Mouse (Mus musculus) neutrophil, adult 5-6 weeks (primary cell): ENCODE results near the gene Hpd. TPM values are rescaled to one million over a fixed set of nuclear protein-coding genes. Genes with fewer than 3 reads are reported as not detected.

ENCODE experiments used
- ATAC-seq: fragments of 151-379, 151-347 bp; 2 replicates; pipeline ENCODE4 v1.8.0; 2017; ENCODE audit warnings: mild to moderate bottlenecking, moderate TSS enrichment; ENCODE audit not compliant: insufficient number of reproducible peaks, poor library complexity, low FRiP score, severe bottlenecking; ENCODE audit errors: extremely low read depth
- total RNA-seq: library from RNA; stranded (forward); fragments of 200-1000 nt; gene quantifications from 2 replicates; pipeline ENCODE4 v1.2.3, GENCODE M21; 2017

Hpd gene
- total RNA-seq, 1 experiment from 2014 or later: not detected

DNA sequence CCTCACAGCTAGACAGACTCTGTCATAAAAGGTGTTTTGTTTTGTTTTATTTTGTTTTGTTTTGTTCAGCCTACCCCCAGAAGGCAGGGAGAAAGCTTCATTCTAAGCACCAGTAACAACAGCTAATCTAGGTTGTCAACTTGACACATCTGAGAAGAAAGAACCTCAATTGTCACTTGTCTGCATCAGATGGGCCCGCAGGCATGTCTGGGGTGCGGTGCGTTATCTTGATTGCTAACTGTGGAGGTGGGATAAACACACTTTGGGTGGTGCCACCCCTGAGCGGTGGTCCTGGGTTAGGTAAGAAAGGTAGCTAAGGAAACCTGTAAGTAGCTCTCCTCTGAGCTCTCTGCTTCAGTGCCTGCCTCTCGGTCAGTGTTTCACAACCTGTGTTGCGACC, 55.5 kb downstream of the Hpd start:
- no peak for ATAC-seq

DNA sequence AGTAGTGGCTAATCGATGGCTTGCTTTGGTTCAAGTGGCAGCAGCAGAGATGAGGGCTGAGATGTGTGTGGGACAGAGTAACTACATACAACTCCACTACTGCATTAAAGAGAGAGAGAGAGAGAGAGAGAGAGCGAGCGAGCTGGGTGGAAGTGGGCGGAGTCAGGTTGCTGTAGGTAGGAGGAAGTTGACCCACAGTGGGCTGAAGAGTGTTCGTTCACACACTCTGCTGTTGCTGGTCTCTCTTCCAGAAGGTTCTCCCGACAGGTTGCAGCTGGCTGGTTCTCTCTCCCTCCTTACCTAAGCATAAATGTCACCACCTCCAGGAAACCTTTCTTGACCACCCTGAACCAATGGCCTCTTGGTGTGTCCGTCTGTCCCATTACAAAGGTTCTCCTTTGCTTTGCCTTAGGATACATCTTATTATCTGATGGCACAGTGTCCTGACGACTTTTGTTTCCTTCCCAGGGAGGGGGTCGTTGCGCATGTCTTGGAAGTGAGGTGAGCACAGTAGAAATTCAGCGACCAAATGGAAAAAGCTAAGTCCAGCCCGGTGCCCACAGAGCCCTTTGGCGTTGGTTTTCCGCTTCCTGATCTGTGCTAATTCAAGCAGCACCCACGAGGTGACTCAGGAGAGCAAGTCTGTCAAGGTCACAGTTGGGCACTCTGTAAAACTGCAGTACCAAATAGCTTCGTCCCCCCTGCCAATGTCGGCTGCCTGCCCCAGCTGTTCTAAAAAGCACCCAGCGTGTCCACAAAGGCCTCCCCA, 56.7 kb downstream of the Hpd start:
- ATAC-seq: peak; percentile 59

DNA sequence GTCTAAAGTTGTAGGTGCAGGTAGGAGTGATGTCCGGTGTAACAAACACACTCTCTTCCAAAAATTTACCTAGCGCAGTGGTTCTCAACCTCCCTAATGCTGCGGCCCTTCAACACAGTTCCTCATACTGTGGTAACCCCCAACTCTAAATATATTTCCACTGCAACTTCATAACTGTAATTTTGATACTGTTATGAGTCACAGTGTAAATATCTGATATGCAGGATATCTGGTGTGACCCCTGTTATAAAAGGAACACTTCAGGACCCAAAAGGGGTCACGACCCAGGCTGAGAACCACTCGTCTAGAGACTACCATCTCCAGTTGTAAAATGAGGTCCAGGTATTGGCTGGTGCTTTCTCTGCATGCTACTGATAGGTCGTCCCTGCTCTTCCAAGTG, 57.4 kb downstream of the Hpd start:
- ATAC-seq: no peak

DNA sequence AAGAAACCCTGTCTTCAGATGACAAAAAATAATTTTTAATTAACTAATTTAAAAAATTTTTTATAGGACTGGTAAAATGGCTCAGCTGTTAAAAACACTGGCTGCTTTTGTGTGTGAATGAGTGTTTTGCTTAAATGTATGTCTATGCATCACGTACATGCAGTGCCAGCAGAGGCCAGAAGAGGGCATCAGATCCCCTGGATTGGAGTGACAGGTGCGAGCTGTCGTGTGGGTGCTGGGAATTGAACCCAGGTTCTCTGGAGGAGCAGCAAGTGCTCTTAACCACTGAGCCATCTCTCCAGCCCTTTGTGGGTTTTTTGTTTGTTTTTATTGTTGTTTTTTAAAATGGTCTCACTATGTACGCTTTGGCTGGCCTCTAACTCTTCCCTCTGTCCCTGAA, 60.3 kb downstream of the Hpd start:
- no peak for ATAC-seq

Other genes with a start within 250 kb of the Hpd start
- gene Kdm2b, start 192.9 kb downstream of the Hpd start, total RNA-seq: 24.3 and 27.4 TPM in 2 replicates
- gene Orai1, start 167.7 kb downstream of the Hpd start, total RNA-seq: 36.6 and 38.4 TPM in 2 replicates
- gene Morn3, start 135.7 kb downstream of the Hpd start, total RNA-seq: not detected in 2 replicates
- gene Tmem120b, start 114.3 kb downstream of the Hpd start, total RNA-seq: 1.8 and 2.0 TPM in 2 replicates
- 32.0 TPM in 2 replicates for gene Rhof, start 50.0 kb downstream of the Hpd start, total RNA-seq
- 18.6 and 23.1 TPM in 2 replicates for gene Setd1b, start 40.5 kb downstream of the Hpd start, total RNA-seq
- 14.1 and 18.6 TPM in 2 replicates for gene Psmd9, start 13.3 kb downstream of the Hpd start, total RNA-seq
- 1.0 and 2.1 TPM in 2 replicates for gene Wdr66, start 69.4 kb upstream of the Hpd start, total RNA-seq
- 26.6 and 28.3 TPM in 2 replicates for gene Bcl7a, start 161.1 kb upstream of the Hpd start, total RNA-seq
- gene Mlxip, start 212.1 kb upstream of the Hpd start, total RNA-seq: 50.7 and 57.7 TPM in 2 replicates